Mouse (Mus musculus): Measurements from ENCODE around the gene Xk.
"Not testable (repeated sequence)": the region's sequence is repeated elsewhere in the genome, so short reads cannot be mapped to it uniquely, and the experiment has no call there.

The Xk gene

DNA sequence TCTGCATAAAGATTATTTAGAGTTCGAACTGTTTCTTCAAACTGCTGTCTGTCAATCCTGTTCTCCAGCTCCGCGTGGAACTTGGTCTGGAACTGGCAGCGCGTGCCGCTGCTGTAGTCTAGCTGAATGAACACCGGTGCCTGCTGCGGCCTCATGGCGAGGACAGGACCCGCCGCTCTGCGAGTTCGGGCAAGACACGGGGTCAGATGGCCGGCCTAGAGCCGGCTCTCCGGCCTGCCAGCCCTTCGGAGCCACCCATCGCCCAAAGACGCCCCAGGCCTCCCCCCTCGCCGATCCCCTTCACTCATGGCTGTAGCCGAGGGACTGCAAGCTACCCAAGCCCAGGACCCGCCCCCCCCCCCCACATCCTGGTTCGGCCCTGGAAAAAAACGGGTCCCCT, 55.4 kb downstream of the Xk start:
- not testable (repeated sequence) for DNase-seq

DNA sequence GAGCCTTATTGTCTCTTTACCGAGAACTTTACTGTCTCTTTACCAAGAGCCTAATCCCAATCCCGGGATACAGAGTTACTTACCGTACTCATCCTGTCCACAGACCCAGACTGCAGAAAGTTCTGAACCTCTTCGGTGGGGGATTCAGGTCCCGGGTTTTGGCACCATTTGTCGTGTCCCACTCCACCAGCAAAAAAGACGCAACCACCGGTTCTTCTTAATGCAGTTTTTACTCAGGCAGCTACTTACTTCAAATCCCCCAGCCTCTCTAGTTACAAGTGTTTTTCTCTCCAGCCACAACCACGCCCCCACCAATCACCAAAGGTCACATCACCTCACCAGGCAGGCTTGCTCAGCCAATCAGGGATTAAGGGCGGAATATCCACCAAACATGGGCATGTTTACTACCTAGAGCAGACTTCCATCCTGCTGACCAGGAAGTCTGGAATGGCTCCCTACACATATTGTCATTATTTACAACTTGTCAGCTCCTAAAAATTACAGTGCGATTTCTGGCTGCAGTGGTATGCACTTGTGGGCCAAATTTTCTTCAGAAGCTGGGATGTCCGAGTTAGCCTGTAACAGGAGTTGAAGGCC, 59.9 kb downstream of the Xk start:
- DNase-seq = peak in 1 of 2 experiments; percentile 0

DNA sequence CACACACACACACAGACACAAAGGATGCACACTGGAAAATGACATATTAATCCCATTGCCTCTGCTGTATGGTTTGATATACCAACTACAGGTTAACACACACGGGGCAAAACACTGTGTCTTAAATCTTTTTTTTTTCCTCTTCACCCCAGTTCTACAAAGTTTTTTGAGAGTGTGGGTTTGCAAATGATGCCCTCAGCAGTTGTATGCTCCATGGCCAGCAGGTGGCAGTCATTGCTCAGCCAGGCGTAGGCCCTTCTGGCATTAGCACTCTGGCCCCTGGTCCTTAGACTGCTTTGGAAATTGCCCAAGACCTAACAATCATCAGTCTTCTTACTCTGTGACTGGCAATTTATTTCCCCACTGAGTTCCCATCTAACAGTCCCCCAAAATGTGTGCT, 60.5 kb downstream of the Xk start:
- DNase-seq = peak; percentile 58 to 83

DNA sequence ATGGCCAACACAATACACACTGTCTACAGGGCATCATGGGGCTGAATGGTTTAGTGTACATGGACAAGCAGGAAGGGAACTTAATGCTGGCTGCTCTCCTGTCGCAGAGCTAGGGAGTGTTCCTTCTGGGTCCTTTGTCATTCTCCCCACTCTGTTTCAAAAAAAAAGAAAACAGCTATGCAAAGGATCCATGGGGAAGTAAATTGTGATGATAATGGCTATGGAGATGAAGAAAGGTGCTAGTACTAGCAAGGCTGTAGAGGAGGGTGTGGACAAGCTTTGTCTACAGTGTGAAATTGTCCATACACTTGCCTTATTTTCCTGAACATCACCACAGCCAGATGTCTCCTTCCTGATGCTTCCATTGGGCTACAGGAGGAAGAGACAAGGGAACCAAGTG, 62.4 kb downstream of the Xk start:
- DNase-seq = not testable (repeated sequence)

DNA sequence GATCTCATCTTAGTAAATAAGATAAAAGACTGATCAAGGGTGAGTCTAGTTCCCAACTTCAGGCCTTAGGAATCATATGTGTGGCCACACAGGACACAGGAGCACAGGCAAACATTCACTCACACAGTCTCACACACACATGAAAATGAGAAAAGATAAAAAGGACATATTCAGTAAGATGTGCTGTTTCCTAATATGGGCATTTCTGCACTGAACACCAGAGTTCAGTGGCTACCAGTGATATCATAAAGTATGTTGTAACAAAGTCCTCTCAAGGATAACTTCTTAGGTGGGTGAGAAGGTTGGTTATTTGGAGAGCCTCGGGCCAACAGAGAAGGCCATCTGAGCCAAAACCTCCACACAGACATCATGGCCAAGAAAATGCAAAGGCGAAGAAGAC, 77.8 kb downstream of the Xk start, which contains the start of gene H2al1k:
TSS of gene H2al1k (plus strand) at position 301 of the 400 bp plus-strand sequence.
- not testable (repeated sequence) for DNase-seq

Data from B cell, adult 2 months (primary cell).